ENCODE assay signal across 28 mouse cellular contexts in genomic region chr8:77741050-77741777, GRCm38 (mm10). TPM values are rescaled to one million over a fixed set of nuclear protein-coding genes. Genes with fewer than 3 reads are reported as not detected.
A peak's percentile ranks its signal among the peaks of the same experiment; 100 is the strongest.
DNase-seq lines count a peak whose midpoint lies in the region; ATAC-seq lines count a peak whose summit lies in the region.
"Had no signal": no experiment of that assay in that cellular context is flagged by ENCODE, and none has a peak within 500 bp of the region (broad histone marks: within the 10 kb centered on the region; RNA-seq: fewer than 3 reads in every experiment).

No protein-coding gene starts in this region.

- intact Hi-C loops in left cerebral cortex, postnatal 4 days (cut with DNase I) = no loop called here

- ATAC-seq in heart, embryonic 12.5 days (ENCODE audit: insufficient number of reproducible peaks, low FRiP score) = no peak
- ATAC-seq: CD4-positive, CD25-positive, alpha-beta regulatory T cell, adult 4 months; forebrain, embryonic 15.5 days; hindbrain, embryonic 16.5 days; midbrain, embryonic 15.5 days had no signal

- no peaks in the 10 kb centered on the region; the same call in none of the 2 replicates for H3K4me1 ChIP-seq in heart, embryonic 12.5 days (replicated peaks)
- H3K4me1 ChIP-seq: forebrain, embryonic 10.5 days; forebrain, embryonic 15.5 days; midbrain, embryonic 15.5 days had no signal

- no peak overlapping the region for H3K9ac ChIP-seq in heart, embryonic 12.5 days
- H3K9ac ChIP-seq: embryonic facial prominence, embryonic 13.5 days; forebrain, embryonic 15.5 days; heart, embryonic 15.5 days; liver, embryonic 14.5 days; midbrain, embryonic 15.5 days had no signal

- no peaks in the 10 kb centered on the region for H3K36me3 ChIP-seq in heart, embryonic 12.5 days
- H3K36me3 ChIP-seq: embryonic facial prominence, embryonic 13.5 days; forebrain, embryonic 10.5 days; forebrain, embryonic 15.5 days; heart, embryonic 15.5 days; midbrain, embryonic 15.5 days had no signal

- no peak overlapping the region for H3K4me3 ChIP-seq in heart, embryonic 12.5 days
- H3K4me3 ChIP-seq: embryonic facial prominence, embryonic 13.5 days; forebrain, embryonic 10.5 days; forebrain, embryonic 15.5 days; heart, embryonic 15.5 days; midbrain, embryonic 15.5 days had no signal

- DNase-seq in heart, adult 11 months = peak; percentile 50
- peak; percentile 6 to 11 for DNase-seq in left cerebral cortex, adult 9 months (ENCODE audit: low spot score in 2 of 2)
- DNase-seq in left cerebral cortex, postnatal 4 days = no peak
- DNase-seq in right cerebral cortex, adult 2 months (ENCODE audit: low spot score in 2 of 2) = peak; percentile 4 to 5
- no peak for DNase-seq in right cerebral cortex, postnatal 14 days
- no peak for DNase-seq in cerebellum, postnatal 25 days
- DNase-seq: adrenal gland, postnatal 14 days; cerebellum, adult 11-12 months; cerebellum, adult 9-11 months; kidney, adult 2 months; kidney, postnatal 36 days; liver; lung, adult 2 months; lung, postnatal 10 days; spleen, adult 18-20 months; thymus, adult 2 months; thymus, postnatal 36 days had no signal

- H3K27me3 ChIP-seq in heart, embryonic 12.5 days (replicated peaks) = no peaks in the 10 kb centered on the region
- H3K27me3 ChIP-seq: embryonic facial prominence, embryonic 13.5 days; forebrain, embryonic 15.5 days; heart, embryonic 15.5 days; midbrain, embryonic 15.5 days had no signal

- H3K27ac ChIP-seq in heart, embryonic 12.5 days (ENCODE audit: poor library complexity, severe bottlenecking) = no peak overlapping the region
- H3K27ac ChIP-seq: embryonic facial prominence, embryonic 13.5 days; forebrain, embryonic 10.5 days; forebrain, embryonic 15.5 days; heart, embryonic 15.5 days; liver, embryonic 14.5 days; macrophage; midbrain, embryonic 15.5 days; stomach, postnatal 0 days had no signal

- 77% methylated on average over 6 of the region's 6 CpGs for WGBS in heart, embryonic 12.5 days

- H3K9me3 ChIP-seq in heart, embryonic 12.5 days (replicated peaks) = no peaks in the 10 kb centered on the region
- H3K9me3 ChIP-seq: embryonic facial prominence, embryonic 13.5 days; forebrain, embryonic 10.5 days; forebrain, embryonic 15.5 days; heart, embryonic 15.5 days; midbrain, embryonic 15.5 days had no signal

- no peak overlapping the region for H3K4me2 ChIP-seq in heart, embryonic 12.5 days
- H3K4me2 ChIP-seq: embryonic facial prominence, embryonic 13.5 days; forebrain, embryonic 15.5 days; heart, embryonic 15.5 days; midbrain, embryonic 15.5 days had no signal

RNA-seq across cellular contexts. Expression of gene Ednra, which starts 16.9 kb away (rescaled TPM):
- polyA plus RNA-seq in heart, embryonic 12.5 days (2016; fragmentation: Nextera tagmentation; extraction: Ambion mirVana) = 42.0 and 45.6 TPM in 2 replicates
- total RNA-seq in left cerebral cortex, postnatal 4 days (2021) = 1 to 10 TPM; 5.5 to 6.0 TPM
- polyA plus RNA-seq: CD4-positive, CD25-positive, alpha-beta regulatory T cell, adult 4 months; macrophage had no signal

Comparison
In these comparisons a context has a peak if more than half of its experiments do, and no peak if none do; other contexts are left out.
1. DNase-seq: peak in heart, adult 11 months (single experiment), left cerebral cortex, adult 9 months (2 of 2) and right cerebral cortex, adult 2 months (2 of 2); none in left cerebral cortex, postnatal 4 days (single experiment), right cerebral cortex, postnatal 14 days (single experiment) and cerebellum, postnatal 25 days (0 of 2).